Mouse (Mus musculus): ENCODE measurements around the gene Uncx.
"Not testable (repeated sequence)": the region's sequence is repeated elsewhere in the genome, so short reads cannot be mapped to it uniquely, and the experiment has no call there.

Gene Uncx

DNA sequence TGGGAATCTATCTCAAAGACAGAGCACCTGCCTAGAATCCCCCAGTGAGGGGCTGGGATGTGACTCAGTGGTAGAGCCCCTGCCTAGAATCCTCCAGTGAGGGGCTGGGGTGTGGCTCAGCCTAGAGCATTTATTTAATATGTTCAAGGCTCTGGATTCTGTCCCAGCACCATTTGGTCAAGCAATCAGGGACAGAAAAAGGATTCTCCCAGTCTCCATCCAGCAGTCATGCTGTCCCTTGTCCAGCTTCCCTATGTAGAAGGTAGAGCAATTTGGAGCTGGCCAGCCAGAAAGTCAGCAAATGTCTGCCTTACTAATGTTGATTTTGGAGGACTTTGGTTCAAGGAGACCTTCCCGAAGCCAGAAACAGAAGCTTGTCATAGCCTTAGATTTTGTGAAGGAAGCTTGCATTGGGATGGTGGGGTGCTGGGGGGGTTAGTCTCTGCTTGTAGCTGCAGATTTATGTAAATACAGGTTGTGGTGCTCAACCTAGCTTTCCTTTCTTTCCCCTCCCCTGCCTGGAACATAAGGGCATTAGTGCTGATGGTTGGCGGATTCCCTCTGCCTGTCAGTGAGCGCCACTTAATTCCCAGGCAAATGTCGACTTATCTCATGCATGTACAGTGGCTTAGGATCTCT is 18.2 kb downstream of the Uncx start:
- DNase-seq (ENCODE audit: low spot score in 2 of 2) = no peak

DNA sequence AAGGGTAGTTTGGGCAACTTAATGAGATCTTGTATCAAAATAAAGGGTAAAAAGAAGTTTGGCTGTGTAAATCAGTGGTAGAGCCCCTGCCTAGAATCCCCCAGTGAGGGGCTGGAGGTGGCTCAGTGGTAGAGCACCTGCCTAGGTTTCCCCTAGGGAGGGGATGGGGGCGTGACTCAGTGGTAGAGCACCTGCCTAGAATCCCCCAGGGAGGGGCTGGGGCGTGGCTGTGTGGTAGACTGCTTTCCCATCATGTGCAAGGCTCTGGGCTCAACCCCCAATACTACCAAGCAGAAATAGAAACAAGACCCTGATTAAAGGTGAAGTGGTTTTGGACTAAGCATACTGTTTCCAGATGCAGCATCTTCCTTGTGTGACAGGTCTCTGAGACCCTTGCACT is 21.4 kb downstream of the Uncx start:
- no peak for DNase-seq (ENCODE audit: low spot score in 2 of 2)

DNA sequence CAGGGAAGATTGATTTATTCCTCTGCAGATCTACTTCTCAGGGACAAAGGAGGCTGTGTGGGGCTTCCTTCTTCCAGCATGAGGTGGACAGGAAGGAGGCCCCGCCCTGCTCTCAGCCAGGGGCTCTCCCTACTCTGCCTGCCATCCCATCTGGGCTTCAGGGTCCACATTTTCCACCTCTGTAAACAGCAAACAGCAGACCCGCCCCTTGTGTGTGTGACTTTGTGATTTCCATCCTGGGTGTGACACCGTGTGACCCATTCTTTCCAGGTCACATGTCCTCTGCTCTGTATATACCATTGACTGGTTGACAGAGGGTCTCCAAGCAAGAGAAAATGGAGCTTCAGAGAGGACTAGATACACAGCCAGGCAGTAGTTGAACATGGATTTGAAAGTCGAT is 22.2 kb downstream of the Uncx start:
- DNase-seq (ENCODE audit: low spot score in 2 of 2) = no peak

DNA sequence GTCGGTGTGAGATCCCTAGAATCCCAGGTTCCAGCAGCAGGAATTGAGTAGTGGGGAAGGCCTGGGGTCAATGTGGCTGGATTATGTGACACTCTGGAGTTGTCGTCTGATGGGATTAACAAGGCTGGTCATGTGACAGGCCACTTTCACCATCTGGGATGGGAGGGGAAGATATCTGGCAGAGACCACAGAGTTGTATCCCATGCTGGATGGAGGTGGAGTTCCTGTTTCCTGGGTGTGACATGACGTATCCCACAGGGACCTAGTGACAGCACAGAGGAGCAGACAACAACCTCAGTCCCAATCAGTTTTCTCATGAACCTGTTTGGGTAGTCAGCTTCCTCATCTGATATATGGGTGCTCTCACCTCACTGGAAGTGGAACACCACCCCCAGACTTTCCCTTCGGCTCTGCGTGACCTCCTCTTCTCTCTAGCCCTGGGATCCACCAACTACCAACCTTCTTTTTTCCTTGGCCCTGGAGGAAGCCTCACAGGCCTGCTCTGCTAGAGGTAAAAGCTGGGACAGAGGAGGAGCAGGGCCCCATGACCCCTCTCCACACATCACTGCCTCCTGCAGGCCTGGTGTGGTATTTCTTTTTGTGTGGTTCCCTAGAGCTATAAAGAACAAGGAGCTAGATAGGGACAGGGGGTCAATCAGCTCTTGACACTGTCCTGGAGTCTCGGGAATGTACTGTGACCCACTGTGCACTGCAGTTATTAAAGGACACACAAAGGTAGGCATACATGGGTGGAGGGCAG is 23.5 kb downstream of the Uncx start:
- DNase-seq (ENCODE audit: low spot score in 2 of 2) = no peak

DNA sequence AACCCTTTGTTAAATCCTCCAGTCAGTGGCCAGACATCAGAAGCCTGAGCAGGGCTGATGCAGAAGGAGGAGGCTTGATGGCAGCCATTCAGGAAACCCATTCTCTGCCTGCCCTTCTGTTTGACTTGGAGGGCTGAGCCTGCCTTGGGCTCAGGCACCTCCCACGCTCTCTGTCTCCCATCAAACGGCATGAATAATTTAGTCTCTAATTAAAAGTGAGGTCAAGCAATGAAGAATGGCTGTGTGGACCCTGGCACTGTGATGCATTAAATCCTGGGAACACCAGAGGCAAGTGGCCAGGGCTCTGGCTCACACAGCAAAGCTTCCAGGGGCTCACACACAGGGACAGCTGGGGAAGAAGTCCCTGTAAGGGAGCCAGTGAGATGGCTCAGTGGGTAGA is 24.8 kb downstream of the Uncx start:
- DNase-seq (ENCODE audit: low spot score in 2 of 2) = no peak

DNA sequence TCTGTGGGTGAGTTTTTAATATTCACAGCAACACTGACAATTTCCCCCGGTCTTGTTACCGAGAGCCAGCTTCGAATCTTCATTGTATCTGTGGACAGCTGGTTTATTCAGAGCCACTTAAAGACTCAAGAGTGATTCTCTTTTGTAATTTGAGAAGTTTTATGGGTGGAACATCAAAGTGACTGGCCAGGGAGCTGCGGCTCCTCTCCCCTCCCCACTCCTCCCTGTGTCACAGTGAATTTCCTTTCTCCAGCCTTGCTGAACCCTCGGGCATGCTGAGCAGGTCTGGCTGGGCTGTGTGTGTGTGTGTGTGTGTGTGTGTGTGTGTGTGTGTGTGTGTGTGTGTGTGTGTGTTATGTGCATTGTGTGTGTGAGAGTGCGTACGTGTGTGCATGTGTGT is 29.2 kb downstream of the Uncx start:
- no peak for DNase-seq (ENCODE audit: low spot score in 2 of 2)

DNA sequence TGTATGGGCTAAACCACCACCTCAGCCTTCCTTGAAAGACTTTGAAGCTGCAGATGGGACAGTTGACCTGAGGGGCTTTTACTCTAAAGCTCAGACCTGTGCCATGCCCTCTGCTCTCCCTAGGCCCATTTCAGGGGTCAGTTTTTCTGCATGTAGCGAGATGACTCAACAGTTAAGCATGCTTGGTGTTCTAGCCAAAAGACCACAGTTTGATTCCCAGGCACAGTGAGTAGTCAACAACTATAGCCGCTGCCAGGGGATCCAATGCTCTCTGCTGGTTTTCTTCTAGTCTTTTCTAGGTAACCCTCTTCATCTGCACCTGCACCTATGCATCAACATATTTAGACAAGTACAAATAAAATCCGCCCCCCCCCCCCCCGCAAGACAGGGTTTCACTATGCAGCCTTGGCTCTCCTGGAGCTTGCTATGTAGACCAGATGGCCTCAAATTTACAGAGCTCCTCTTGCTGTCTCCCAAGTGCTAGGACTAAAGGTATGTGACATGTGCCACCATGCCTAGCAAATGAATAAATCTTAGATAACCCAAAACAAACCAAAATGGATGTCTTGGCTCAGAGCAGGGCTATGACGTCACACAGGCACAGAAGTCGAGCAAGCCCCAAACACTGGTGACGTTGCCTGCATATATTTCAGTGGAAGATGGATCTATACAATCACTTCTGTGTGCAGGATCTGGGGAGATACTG is 30.5 kb downstream of the Uncx start:
- no peak for DNase-seq (ENCODE audit: low spot score in 2 of 2)

DNA sequence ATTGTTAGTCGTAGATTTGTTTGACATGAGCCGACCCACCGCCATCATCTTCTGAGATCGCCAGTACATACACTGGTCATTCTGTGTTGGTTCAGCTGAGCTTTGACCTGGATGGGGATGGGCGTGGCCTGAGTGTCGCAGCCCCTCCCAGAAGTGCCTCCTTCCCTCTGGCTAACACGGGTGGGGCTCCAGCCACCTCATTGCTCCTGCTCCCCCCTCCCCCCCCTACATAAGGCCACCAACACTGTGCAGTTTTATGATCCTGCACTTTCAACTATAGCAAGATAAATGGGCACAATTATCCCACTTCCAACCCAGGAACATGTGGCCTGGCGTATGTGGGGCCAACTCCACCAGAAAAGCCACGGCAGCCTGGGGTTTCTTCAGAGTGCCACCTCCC is 31.8 kb downstream of the Uncx start:
- no peak for DNase-seq (ENCODE audit: low spot score in 2 of 2)

DNA sequence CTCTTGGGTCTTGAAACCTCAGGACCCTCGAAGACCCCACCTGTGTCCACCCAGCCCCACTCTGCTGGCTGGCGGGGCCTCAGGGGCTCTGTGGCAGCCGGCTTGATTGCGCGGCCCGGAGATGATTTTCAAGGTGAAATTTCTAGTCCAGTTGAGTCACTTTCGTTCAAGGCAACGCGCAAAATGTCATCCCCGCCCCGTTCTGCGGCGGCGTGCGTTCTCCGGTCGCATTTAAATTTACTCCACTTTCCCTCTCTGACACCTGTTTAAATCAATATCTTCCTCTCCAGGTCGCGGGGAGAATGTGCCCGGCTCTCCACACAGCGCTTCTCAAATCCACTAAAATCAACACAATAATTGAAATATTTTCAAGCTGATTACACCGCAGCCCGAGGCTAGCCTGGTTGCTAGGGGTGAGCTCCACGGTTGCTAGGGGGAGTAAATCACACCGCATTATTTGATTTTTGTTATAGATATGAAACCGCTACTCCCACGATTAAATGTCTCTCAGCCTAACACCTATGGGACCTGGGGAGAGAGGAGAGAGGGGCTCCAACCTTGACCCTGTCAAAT is 37.0 kb downstream of the Uncx start:
- DNase-seq (ENCODE audit: low spot score in 2 of 2) = no peak

DNA sequence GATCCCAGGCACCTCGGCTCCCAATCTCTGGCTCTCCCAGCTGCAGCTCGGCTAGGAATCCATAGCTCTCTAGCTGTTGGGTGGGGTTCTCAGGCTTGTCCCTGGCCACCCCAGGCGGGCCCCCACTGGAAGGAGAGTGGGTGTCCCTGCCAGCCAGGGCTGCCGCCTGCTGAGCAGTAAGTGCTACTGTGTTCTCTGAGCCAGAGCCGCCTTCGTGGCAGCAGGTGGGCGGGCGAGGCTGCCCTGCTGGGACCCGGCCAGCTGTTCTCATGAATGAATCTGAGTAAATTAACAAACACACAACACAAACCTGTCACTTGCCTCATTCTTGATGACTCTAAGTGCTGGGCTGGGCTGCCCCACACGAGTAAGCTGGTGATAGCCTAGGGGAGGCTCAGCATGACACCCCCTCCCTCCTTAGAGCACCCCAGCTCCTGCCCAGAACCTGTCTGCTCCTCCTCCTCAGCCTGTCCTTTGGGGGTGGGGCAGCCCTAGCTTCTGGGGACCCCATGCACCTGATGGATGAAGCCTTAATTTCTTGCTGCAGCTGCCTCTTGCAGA is 38.1 kb downstream of the Uncx start:
- DNase-seq (ENCODE audit: low spot score in 2 of 2) = no peak

DNA sequence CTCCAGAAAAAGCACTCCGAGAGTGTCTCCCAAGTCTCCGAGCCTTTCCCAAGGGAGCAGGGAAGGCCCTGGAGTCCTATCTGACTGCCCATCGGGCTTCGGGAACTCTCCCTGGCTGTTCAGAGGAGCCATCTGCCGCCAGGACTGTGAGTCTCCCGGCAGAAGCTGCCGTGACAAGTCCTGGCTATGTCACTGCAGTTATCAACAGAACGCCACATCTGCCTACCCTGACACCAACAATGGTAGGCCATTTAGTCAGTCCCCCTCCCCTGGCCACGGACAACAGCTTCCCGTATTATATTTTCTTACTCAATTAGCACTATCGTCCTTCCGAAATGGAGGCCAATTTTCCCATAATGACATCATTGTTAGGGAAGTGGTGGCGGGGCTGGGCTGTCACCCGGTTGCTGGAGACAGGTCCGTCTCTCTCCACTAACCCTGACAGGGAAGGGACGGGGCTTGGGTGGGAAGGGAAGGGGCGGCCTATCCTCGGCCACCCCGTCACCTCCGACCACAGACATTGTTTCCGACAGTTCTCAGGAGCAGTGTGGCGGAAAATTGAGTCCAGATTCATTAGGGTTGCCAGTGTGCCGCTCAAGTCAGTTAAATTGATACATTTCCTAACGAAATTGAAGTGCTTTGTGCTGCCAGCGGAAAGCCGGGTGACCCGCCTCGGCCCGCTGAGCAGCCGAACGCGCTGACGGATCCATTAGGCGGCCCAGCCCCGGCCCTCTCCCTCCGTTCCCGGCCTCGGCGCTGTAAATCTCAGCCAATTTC is 41.9 kb downstream of the Uncx start:
- no peak for DNase-seq (ENCODE audit: low spot score in 2 of 2)

DNA sequence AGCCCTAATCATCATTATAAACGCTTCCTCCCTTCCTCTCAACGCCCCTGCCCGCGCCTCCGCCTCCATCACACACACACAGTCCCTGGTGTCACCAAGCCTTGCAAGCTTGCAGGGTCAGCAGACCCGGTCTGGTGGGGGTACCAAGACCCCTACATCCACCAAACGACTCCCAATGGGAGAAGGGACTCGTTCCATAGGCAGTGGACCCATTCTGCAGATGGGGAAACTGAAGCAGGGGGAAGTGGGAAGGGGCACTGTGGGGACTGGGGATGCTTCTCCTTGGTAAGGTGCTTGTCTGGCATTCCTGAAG is 42.4 kb downstream of the Uncx start:
- no peak for DNase-seq (ENCODE audit: low spot score in 2 of 2)

DNA sequence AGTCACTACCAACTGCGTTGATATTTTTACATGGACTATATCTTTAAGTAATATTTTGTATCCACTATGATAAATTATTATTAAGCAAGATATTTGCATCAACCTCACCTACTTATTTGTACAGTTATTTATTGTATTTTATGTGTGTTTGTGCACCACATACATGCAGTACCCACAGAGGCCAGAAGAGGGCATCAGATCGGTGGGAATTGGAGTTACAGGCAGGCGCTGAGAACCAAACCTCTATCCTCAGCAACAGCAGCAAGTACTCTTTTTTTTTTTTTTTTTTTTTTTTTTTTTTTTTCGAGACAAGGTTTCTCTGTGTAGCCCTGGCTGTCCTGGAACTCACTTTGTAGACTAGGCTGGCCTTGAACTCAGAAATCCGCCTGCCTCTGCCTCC is 44.2 kb downstream of the Uncx start:
- DNase-seq (ENCODE audit: low spot score in 2 of 2) = not testable (repeated sequence)

DNA sequence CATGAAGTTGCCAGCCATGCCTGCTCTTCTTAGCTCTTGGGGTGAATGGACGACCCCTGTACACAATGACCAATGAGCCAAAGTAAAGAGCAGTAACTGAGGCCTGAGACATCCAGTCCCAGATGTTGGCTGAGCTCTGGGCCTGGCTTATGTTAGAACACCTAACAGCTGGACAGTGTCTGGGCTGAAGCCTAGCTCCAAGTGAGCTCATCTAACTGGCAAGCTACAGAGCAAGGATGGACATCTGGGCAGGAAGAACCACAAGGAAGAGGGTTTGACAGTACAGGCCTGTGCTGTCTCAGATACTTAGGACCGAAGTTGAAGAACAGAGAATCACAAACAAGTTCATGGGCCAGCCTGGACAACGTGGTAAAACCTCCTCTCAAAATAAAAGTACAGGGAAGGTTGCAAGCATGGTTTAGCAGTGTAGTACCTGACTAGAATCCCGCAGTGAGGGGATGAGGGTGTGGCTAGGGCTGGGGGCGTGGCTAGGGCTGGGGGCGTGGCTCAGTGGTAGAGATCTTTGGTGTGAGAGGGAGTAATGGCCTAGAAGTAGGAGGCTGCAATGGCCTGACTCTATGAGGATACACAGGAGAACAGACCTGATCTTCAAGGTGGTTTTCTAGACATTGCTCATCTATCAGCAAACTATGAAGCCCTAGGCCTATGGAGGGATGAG is 47.5 kb downstream of the Uncx start:
- DNase-seq (ENCODE audit: low spot score in 2 of 2) = not testable (repeated sequence)

DNA sequence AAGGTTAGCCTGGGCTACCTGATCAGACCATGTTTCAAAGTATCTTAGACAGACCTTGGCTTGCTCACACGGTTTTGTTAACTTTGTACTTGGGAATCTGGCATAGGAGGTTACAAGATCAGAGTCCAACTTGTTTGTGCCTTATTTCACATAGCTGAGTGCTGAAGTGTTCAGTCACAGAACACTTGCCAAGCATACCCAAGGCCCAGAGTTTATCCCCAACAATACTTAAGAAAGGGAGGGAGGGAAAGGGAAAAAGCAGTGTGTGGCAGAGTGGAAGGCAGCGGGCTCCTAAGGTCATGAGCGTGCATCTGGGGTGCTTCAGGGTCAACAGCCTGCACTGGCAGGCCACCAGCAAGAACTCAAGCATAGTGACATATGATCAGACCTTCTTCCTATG is 48.7 kb downstream of the Uncx start:
- DNase-seq (ENCODE audit: low spot score in 2 of 2) = no peak

DNA sequence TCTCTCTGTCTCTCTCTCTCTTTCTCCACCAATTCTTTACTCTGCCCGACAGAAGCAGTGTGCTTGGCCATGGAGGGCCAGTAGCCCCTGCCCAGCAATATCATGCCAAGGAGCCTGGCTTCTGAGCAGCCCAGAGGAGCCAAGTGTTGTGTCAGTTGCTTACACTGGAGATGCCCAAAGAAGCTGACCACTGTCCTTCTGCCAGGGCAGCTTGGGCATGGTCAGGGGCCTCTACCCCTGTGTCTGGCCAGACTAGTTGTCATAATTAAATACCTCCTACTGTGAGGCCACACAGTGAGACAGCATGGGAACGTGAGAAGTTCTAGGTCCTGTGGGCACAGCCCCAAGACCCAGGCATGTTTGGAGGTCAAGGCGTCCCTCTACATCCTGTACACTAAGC is 49.6 kb downstream of the Uncx start:
- no peak for DNase-seq (ENCODE audit: low spot score in 2 of 2)

DNA sequence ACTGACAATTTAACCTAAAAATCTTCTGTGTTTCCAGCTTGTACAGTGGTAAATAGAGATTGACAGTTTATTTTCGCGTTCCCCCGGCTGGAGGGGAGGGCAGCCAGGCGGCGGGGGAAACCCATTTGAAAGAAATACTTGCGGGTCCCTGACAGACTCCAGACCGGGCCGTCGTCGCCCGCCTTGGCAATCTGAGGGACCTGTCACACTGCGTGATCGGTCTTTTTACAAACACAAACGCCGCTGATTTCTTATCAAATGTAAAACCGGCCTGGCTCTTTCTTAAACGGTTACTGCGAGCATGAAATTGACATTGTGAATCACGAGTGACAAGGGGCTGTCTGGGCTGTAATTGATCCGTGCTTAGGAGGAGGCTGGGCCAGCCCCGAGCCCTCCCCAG is 50.5 kb downstream of the Uncx start:
- DNase-seq (ENCODE audit: low spot score in 2 of 2) = no peak

DNA sequence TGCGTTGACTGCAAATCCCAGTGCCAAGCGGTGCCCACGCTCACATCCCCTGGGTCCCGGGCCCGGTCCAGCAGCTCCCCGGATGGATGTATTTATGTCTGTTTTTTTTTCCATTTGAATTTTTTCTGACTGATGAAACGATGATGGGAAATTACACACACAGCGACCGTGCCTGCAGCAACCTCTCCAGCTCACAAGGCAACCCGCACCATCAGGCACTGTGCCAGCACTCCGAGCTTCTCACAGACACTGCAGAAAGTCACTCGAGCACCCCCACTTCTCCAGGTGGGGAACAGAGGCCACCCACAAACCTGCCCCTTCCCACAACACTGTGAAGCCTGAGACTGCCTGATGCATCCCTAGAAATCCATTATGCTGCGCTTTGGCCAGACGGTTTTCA is 51.7 kb downstream of the Uncx start:
- no peak for DNase-seq (ENCODE audit: low spot score in 2 of 2)

Data from natural killer cell, adult 2 months (primary cell).